Mouse (Mus musculus) brown adipose tissue, adult 24 weeks (tissue): ENCODE results near the gene Mylk. TPM values are rescaled to one million over a fixed set of nuclear protein-coding genes. Genes with fewer than 3 reads are reported as not detected.

ENCODE experiments used
- H3K27ac ChIP-seq: fragments of 200-500 bp; replicated peaks from 2 replicates; pipeline ENCODE4 v1.5.1; 2012; ENCODE audit warnings: low read depth, mild to moderate bottlenecking, low read length
- H3K4me1 ChIP-seq: fragments of 200-500 bp; 2 replicates; pipeline ENCODE4 v1.6.1; 2012; ENCODE audit warnings: low read length, mixed read lengths; ENCODE audit not compliant: control insufficient read depth, insufficient read depth, insufficient read length
- H3K4me3 ChIP-seq: fragments of 200-500 bp; 2 replicates; pipeline ENCODE4 v1.5.1; 2012; ENCODE audit warnings: low read depth, mild to moderate bottlenecking, low read length, moderate library complexity; ENCODE audit not compliant: insufficient read depth
- polyA plus RNA-seq: library from polyadenylated mRNA; stranded (reverse); fragments of >200 nt; gene quantifications from 2 replicates; pipeline ENCODE4 v1.2.4, GENCODE M21; 2012; ENCODE audit not compliant: missing spikeins, insufficient read depth, insufficient read length

The Mylk gene
- polyA plus RNA-seq, 1 experiment: 26.4 TPM

DNA sequence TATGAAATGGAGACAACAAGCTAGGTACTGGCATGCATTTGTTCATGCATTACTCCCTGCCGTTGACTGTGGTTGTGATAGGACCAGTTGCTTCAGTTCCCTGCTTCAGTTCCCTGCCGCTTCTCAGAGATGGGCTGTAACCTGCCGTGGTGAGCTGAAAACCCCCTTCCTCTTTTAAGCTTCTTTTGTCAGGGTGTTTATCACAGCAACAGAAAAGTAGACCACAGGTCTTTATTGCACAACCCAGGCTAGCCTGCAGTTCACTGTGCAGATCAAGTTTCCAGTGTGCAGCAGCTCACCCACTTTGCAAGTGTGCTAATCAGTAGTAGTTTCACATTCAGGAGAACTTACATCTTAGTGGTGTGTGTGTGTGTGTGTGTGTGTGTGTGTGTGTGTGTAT, 8.0 kb downstream of the Mylk start:
- no peaks in the 10 kb centered on the region for H3K4me1 ChIP-seq
- no peak overlapping the region for H3K27ac ChIP-seq
- H3K4me3 ChIP-seq: no peak overlapping the region

DNA sequence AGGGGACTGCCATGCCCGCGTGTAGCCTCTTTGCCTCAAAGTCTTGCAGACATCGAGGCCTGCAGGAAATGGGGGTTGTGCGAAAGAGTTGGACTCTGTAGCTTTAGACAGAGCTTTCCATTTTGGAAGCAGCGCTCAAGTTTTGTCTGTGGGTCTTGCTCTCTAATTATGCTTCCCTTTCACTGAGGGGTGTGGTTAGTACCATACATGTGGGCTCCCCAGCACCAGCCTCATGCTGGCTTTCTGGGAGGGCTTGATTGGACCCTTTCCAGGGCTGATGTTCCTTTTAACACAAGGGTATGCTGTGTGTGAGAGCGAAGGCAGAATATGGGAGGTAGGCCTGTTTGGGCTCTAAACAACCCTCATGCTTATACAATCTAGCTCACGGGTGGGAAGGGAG, 12.0 kb downstream of the Mylk start:
- no peaks in the 10 kb centered on the region for H3K4me1 ChIP-seq
- H3K4me3 ChIP-seq: no peak overlapping the region
- no peak overlapping the region for H3K27ac ChIP-seq

DNA sequence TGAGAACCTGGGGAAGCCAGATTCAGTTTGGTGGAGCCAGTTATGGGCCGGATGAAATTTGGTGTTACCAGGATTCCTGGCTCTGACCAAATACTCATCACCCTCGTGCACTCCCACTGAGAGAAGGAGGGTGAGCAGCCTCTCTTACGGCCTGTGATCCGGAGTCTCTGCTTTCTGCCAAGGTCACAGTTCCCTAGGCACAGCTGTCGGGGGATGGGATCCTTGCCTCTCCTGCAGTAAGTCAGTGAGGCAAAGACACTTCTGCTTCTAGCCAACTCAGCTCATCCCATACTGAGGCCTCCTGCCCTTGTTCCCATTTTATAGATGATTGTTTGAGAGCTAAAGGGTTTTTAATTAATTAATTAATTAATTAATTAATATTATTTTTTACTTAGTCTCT, 13.2 kb downstream of the Mylk start:
- Histone ChIP-seq H3K27ac (no peak overlapping the region), H3K4me3 (no peak overlapping the region), H3K4me1 (no peaks in the 10 kb centered on the region)

DNA sequence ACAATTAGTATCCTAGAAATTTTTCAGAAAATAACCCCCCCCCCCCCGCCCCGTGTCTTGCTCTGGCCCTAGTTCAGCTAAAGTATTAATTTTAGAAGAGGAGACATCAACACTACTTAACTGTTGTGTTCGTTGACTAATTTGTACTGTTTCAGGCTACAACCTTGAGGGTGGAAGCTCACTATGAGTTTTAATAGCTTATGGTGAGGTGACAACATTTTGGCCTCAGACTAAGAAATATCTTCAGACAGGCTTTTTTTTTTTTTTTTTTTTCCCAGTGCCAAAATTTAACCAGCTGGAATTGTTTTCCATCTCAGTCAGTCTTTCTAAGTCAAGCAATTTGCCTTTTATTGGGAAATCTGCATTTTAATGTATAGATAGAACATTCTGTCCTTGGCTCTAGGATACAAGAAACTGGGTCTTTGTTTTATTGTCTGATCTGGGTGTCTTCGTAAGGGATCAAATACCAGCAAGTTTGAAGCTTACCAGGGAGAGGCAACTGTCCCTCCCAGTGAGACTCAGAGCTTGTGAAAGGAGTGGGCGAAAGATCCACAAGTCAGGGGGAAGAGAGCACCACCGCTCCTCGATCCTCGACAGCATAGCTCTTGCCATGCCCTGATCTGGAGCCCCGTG, 19.1 kb downstream of the Mylk start:
- Histone ChIP-seq H3K4me1 (no peaks in the 10 kb centered on the region), H3K4me3 (no peak overlapping the region), H3K27ac (no peak overlapping the region)

DNA sequence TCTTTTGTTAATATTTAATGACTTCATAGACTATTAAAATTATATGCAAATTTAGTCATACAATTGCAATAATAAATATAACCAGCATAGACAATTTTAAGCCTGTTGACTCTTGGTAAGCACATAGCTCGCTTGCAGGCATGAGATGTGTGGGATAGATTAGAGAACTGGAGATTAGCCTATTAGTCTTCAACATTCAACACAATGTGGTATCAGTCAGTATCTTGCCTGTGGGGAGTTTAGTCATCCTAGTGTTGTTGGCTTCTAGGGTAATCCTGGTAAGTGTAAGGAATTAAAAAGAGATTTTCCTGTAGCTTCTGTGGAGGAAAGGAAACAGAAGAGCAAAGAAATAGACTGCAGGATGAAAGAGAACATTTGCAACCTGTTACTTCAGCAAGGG, 20.7 kb downstream of the Mylk start:
- H3K4me1 ChIP-seq: no peaks in the 10 kb centered on the region
- no peak overlapping the region for H3K4me3 ChIP-seq

DNA sequence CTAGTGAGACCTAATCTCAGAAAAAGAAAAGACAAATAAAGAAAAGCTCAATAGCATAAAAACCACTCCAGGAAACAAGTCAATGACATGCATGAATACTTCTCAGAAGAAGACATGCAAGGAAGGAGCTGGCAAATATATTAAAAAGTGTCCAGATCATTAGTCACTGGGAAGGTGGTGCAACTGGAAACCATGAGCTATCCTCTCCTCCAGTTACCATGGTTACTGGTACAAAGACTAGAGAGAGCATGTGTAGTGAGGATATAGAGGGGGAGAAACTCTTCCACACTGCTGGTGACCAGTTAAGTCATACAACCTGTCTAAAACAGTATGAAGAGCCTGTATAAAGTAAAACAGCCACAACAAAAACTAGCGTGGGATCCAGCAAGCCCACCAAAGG, 21.2 kb downstream of the Mylk start:
- Histone ChIP-seq H3K27ac (no peak overlapping the region), H3K4me1 (no peaks in the 10 kb centered on the region), H3K4me3 (no peak overlapping the region)

More for the DNA sequence above, 20.7 kb downstream of the Mylk start:
- no peak overlapping the region for H3K27ac ChIP-seq

DNA sequence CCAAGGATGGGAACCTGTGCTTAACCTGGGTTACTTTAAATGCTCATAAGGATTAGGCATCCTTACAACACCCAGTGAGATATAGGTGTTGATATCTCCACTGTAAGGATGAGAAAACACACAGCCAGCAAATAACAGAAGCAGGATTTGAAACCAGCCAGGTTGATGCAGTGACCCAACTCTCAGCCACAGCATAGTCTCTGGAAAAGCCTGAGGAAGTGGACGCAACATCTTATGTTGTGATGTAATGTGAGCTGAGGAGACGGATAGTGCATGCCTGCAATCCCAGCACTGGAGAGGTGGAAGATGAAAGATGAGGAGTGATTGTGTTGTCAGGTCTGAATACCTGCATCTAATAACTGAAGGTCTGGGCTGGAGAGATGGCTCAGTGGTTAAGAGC, 22.4 kb downstream of the Mylk start:
- H3K4me3 ChIP-seq: no peak overlapping the region
- H3K4me1 ChIP-seq: no peaks in the 10 kb centered on the region
- H3K27ac ChIP-seq: no peak overlapping the region

DNA sequence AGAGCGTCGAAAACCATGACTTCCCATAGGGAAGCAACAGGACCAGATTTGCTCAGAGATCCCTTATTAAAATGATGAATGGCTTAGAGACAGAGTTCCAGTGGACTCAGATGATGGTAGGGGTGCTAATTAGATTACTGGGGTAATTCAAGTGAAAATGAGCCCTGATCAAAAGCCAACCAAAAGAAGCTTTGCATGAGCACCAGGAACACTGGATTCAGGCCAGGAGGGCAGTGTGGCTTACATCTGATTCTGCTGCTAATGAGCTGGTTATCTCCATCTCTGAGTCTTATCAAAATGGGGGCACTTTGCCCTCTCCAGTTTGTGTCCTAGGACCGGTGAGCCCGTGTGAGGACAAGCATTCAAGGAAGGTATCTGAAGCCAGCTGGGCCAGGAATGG, 23.4 kb downstream of the Mylk start:
- no peaks in the 10 kb centered on the region for H3K4me1 ChIP-seq
- H3K27ac ChIP-seq: no peak overlapping the region
- no peak overlapping the region for H3K4me3 ChIP-seq

DNA sequence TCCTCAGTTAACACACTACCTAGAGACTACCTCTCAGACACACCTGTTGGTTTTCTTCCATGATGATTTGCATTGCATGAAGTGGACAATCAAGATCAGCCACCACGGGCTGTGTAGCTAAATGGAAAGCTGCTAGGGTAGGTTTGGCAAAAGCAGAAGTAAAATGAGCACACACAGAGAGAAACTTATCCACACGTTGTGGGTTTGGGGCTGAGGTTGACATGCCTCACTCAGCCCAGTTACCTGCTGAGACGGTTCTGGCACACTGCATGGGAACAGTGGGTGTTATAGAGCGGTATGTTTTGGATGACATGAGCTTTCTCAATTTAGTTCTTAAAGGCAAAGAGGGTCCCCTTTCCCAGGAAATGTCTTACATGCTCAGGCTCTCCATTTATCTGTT, 25.1 kb downstream of the Mylk start:
- H3K4me3 ChIP-seq: no peak overlapping the region
- no peaks in the 10 kb centered on the region for H3K4me1 ChIP-seq

DNA sequence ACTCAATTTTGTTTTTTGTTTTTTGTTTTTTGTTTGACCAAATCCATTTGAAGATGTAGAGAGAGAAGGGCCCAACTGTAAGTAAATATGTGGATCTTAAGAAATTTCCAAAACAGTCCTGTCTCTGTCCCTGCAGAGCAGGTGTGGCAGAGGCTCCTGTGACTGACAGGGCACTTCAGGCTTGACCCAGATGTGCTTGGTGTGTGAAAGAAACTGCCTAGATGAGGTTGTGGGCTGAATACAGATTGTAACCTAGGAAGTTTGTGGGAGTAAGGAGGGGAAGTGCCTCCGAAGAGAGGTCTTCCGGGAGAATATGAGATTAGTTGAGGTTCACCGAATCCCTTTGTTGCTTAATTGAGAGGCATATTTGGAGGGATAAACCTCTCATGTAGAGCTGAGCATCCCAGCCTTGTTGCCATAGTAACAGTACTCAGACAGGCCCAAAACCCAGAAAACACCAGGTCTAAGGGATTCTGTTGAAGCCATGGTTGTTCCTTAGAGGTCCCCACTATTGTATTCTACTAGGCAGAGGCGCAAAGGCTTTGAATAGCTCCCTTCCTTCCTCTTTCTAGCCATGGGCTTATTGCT, 27.5 kb downstream of the Mylk start:
- no peaks in the 10 kb centered on the region for H3K4me1 ChIP-seq
- no peak overlapping the region for H3K4me3 ChIP-seq
- H3K27ac ChIP-seq: no peak overlapping the region

More for the DNA sequence above, 25.1 kb downstream of the Mylk start:
- no peak overlapping the region for H3K27ac ChIP-seq

DNA sequence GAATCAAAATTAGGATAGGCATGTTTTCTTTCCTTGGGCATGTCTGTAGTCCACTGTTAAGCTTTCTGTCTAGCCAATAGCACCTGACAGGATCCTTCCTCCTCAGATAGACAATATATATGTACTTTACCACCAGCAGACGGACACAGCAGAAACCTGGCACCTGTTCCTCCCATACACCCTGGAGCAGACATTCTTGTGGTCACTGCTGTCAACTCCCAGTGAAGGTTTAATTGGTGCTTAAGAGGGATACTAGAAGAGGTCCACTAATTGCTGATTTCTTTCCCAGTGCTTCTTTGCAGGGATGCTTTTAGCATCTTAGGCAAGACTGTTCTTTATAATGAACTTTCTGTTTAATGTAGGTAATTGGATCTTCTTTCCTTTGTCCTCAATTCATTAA, 37.4 kb downstream of the Mylk start:
- no peak overlapping the region for H3K4me3 ChIP-seq
- H3K4me1 ChIP-seq: no peaks in the 10 kb centered on the region
- no peak overlapping the region for H3K27ac ChIP-seq

DNA sequence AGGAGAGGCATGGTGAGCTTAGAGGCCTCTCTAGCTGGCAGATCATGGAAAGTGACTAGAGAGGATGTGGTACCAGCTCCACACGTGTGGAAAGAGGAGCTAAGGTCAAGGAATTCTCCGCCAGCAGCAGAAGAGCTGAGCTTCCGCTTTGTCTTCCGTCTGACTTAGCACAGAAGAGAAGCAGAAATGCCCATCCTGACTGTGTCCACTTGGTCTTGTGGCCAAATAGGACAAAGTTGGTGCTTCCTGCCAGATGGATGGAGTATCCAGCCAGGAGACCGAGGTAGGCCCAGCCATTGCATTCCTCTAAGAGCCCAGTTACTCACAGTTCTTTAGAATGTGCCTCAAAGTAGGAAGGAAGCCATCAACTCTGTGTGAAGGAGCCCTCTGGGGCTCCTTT, 38.5 kb downstream of the Mylk start:
- no peak overlapping the region for H3K4me3 ChIP-seq
- no peaks in the 10 kb centered on the region for H3K4me1 ChIP-seq
- H3K27ac ChIP-seq: no peak overlapping the region

DNA sequence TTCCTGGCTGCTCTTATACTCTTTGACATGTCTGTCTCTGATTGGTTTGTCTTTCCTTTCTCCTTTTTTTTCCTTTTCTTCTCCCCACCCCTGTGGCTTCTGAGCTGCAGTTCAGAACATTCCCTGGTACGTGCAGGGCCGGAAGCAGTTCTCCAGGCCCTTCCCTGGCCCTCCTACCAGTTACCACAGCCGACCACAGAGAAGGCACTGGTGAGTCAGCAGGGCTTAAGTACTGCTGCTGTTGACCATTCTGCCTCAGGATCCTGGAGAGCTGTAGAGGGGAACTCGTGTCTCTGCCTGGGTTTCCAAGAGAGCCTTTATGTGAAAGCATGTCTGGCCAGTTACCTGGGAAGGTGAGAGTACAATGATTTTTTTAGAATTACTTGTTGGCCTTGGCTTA, 39.7 kb downstream of the Mylk start:
- Histone ChIP-seq H3K27ac (no peak overlapping the region), H3K4me3 (no peak overlapping the region), H3K4me1 (no peaks in the 10 kb centered on the region)

DNA sequence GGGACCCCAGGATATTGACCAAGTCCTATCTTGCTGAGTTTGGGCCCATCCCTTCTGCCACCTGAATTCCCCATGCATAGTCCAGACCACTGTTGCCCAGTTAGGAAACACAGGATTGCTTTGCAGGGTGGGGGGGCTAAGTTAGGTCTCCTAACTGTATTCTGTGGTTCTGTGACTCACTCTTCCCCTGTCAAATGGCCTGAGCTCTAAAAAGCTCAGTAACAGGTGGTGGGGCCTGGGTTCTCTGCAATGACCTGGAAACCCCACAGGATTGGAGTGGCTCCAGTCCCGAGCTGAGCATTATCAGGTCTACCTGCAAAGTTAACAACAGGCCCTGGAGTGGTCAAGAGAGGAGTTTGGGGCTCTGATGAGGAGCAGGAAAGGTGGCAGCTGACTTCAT, 47.5 kb downstream of the Mylk start:
- Histone ChIP-seq H3K4me3 (no peak overlapping the region), H3K4me1 (no peaks in the 10 kb centered on the region), H3K27ac (no peak overlapping the region)

DNA sequence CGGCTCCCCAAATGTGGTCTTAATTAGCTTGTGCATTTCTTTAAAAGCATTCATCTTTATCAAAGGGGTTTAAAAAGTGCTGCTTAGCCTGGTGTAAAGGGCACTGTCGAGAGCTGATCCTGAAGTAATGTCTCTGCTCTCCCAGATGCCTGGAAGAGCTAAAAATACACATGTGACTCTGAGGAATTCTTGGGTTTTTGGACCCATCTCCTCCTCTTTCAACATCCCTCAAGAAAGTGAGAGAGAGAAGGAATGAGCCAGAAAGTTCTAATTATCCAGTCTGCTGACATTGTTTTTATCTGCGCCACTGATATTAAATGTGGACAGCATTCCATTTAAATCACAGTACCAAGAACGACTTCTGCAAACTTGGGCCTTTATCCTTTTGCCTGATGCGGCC, 48.0 kb downstream of the Mylk start:
- no peak overlapping the region for H3K27ac ChIP-seq
- H3K4me1 ChIP-seq: no peaks in the 10 kb centered on the region
- H3K4me3 ChIP-seq: no peak overlapping the region

DNA sequence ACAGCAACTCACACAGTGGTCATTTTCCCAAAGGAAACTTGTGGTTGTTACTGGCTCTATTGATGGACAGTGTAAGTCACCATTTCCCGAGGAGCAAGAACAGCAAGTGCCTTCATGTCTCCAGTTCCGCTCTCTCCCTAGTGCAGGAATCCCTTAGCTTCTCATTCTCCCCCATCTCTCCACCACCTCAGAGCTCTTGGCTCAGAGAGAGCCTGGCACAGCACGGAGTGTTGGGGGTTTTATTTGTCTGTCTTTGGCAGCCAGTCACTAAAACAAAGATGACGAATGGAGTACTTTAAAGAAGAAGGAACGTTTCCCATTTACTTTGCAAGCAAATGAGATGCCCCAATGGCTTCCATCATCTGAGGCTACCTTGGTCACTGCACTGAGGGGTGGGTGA, 56.2 kb downstream of the Mylk start:
- Histone ChIP-seq H3K4me1 (no peaks in the 10 kb centered on the region), H3K27ac (no peak overlapping the region), H3K4me3 (no peak overlapping the region)
